Mouse (Mus musculus) kidney, postnatal 0 days (tissue): ENCODE measurements at regions not wholly inside any gene's neighbourhood (a gene's known extent, or its start where the extent isn't known, plus 50 kb on each side); places are given as distances from the start of the nearest gene placed in this dataset.

Experiments used
- ATAC-seq: fragments of 200-750 bp; cut with Nextera tagmentation; replicated peaks from 2 replicates; pipeline ENCODE4 v1.8.0; 2017; ENCODE audit warnings: low read depth, moderate number of reproducible peaks, moderate TSS enrichment, moderate library complexity; ENCODE audit not compliant: low FRiP score
- DNase-seq: peaks from one replicate; pipeline ENCODE4 v3.0.0-alpha.2; 2016; ENCODE audit warnings: low spot score
- H3K27ac ChIP-seq: fragments of 300-500 bp; sonication (generic); 2 replicates; pipeline ENCODE4 v1.5.1; 2014; ENCODE audit warnings: mild to moderate bottlenecking
- H3K27me3 ChIP-seq: fragments of 300-500 bp; sonication (generic); 2 replicates; pipeline ENCODE4 v1.6.1; 2014; ENCODE audit warnings: low read length, mixed read lengths; ENCODE audit not compliant: insufficient read depth
- H3K36me3 ChIP-seq: fragments of 300-500 bp; sonication (generic); 2 replicates; pipeline ENCODE4 v1.6.1; 2014; ENCODE audit warnings: low read length, mixed read lengths; ENCODE audit not compliant: insufficient read depth
- H3K4me1 ChIP-seq: fragments of 300-500 bp; sonication (generic); replicated peaks from 2 replicates; pipeline ENCODE4 v1.6.1; 2014; ENCODE audit warnings: antibody characterized with exemption, low read length, mixed read lengths; ENCODE audit not compliant: insufficient read depth
- H3K4me2 ChIP-seq: fragments of 300-500 bp; sonication (generic); 2 replicates; pipeline ENCODE4 v1.6.1; 2014; ENCODE audit warnings: mild to moderate bottlenecking, low read length, moderate library complexity, mixed read lengths
- H3K4me3 ChIP-seq: fragments of 300-500 bp; sonication (generic); replicated peaks from 2 replicates; pipeline ENCODE4 v1.5.1; 2014; ENCODE audit warnings: low read depth, low read length
- H3K9ac ChIP-seq: fragments of 300-500 bp; sonication (generic); 2 replicates; pipeline ENCODE4 v1.6.1; 2014; ENCODE audit warnings: low read depth, low read length
- H3K9me3 ChIP-seq: fragments of 300-500 bp; sonication (generic); replicated peaks from 2 replicates; pipeline ENCODE4 v1.6.1; 2016; ENCODE audit warnings: low read length, inconsistent platforms, mixed read lengths
- CTCF ChIP-seq: IDR thresholded peaks from 2 replicates; pipeline ENCODE4 v1.5.1; 2016; ENCODE audit warnings: antibody characterized with exemption, low read depth, mild to moderate bottlenecking, moderate library complexity
- WGBS: fragments of 180-500 bp; shearing (Covaris S2); extraction: QIAGEN DNeasy Blood & Tissue Kit; methylation state at CpG from one replicate; pipeline ENCODE4 v1.1.7; 2014; 5-methylcytosine and 5-hydroxymethylcytosine counted together

GRCm38 (mm10) chr8:92600766-92601165 lies 73.3 kb upstream of the Irx6 start:
- TF ChIP-seq CTCF, result no peak
- Histone ChIP-seq H3K4me2 (no peak overlapping the region), H3K36me3 (no peaks in the 10 kb centered on the region), H3K27ac (no peak overlapping the region), H3K27me3 (no peaks in the 10 kb centered on the region), H3K9me3 (no peaks in the 10 kb centered on the region), H3K9ac (no peak overlapping the region), H3K4me1 (no peaks in the 10 kb centered on the region), H3K4me3 (no peak overlapping the region)
- no peak for ATAC-seq
- no peak for DNase-seq
- WGBS, result 87% methylated on average over 3 of the region's 3 CpGs

GRCm38 (mm10) chr8:92602973-92603372 lies 71.1 kb upstream of the Irx6 start:
- TF ChIP-seq CTCF, result no peak
- Histone ChIP-seq H3K9me3 (no peaks in the 10 kb centered on the region), H3K4me3 (no peak overlapping the region), H3K27ac (no peak overlapping the region), H3K4me1 (no peaks in the 10 kb centered on the region), H3K27me3 (no peaks in the 10 kb centered on the region), H3K9ac (no peak overlapping the region), H3K4me2 (no peak overlapping the region), H3K36me3 (no peaks in the 10 kb centered on the region)
- DNase-seq (no peak), ATAC-seq (no peak)
- WGBS, result 55% methylated on average over 7 of the region's 7 CpGs

DNA sequence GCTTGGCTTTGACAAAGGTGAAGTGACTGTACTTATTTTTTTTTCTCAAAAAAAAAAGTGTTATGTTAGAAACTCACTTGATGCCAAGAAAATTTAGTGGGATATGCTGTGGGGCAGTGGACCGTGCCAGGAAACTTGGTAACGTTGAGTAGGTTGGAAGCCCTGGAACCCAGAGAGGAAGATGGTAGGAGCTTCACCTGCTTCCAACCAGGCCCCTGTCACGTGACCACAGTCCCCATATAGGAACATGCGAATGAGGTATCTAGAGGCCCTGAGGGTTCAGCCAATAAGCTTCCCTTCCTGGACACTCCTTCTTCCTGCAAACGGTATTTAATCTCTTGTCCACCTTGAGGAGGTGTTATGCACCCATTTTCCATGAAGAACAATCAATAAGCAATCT lies 68.5 kb upstream of the Irx6 start:
- TF ChIP-seq CTCF, result no peak
- no peak for DNase-seq
- H3K4me2 ChIP-seq, result no peak overlapping the region

GRCm38 (mm10) chr8:92607604-92608003 lies 66.5 kb upstream of the Irx6 start:
- Histone ChIP-seq H3K4me3 (no peak overlapping the region), H3K27ac (no peak overlapping the region), H3K27me3 (no peaks in the 10 kb centered on the region), H3K9ac (no peak overlapping the region), H3K9me3 (no peaks in the 10 kb centered on the region), H3K4me1 (no peaks in the 10 kb centered on the region), H3K36me3 (no peaks in the 10 kb centered on the region), H3K4me2 (no peak overlapping the region)
- 69% methylated on average over 6 of the region's 6 CpGs for WGBS
- no peak for DNase-seq
- no peak for TF ChIP-seq CTCF
- ATAC-seq, result no peak

More for the DNA sequence above, 68.5 kb upstream of the Irx6 start:
- Histone ChIP-seq H3K9ac (no peak overlapping the region), H3K27me3 (no peaks in the 10 kb centered on the region), H3K4me3 (no peak overlapping the region), H3K4me1 (no peaks in the 10 kb centered on the region), H3K27ac (no peak overlapping the region), H3K9me3 (no peaks in the 10 kb centered on the region), H3K36me3 (no peaks in the 10 kb centered on the region)
- WGBS, result 79% methylated on average over 5 of the region's 5 CpGs
- no peak for ATAC-seq

DNA sequence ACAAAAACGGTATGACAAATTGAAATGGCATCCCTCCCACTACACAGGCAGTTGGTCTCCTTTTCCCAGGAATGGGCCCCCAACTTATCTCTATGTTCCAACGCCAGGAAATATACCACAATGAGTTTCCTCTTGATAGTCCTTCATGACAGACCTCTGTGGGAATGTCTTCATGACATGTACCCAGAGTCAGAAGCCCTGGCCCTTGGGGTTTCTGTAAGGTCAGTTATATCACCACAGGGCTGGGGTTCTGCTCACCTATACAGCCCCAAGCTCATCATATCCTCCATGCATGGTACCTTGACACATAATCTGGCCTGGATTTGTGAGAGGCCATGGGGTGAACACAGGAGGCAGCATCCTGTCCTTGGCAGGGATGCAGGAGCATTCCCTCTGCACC lies 64.2 kb upstream of the Irx6 start:
- no peak for TF ChIP-seq CTCF
- Histone ChIP-seq H3K9ac (no peak overlapping the region), H3K4me1 (no peaks in the 10 kb centered on the region), H3K4me2 (no peak overlapping the region), H3K27ac (no peak overlapping the region), H3K9me3 (no peaks in the 10 kb centered on the region; the same call in 1 of the 2 replicates), H3K36me3 (no peaks in the 10 kb centered on the region), H3K27me3 (no peaks in the 10 kb centered on the region), H3K4me3 (no peak overlapping the region)
- WGBS, result 76% methylated on average over 2 of the region's 2 CpGs
- DNase-seq (no peak), ATAC-seq (no peak)

GRCm38 (mm10) chr8:92610487-92611059 lies 63.5 kb upstream of the Irx6 start:
- WGBS, result 62% methylated on average over 6 of the region's 6 CpGs
- no peak for ATAC-seq
- Histone ChIP-seq H3K4me2 (no peak overlapping the region), H3K4me1 (no peaks in the 10 kb centered on the region), H3K36me3 (no peaks in the 10 kb centered on the region), H3K9me3 (no peaks in the 10 kb centered on the region; the same call in 1 of the 2 replicates), H3K27ac (no peak overlapping the region), H3K9ac (no peak overlapping the region), H3K27me3 (no peaks in the 10 kb centered on the region), H3K4me3 (no peak overlapping the region)
- DNase-seq, result no peak
- no peak for TF ChIP-seq CTCF

- no peaks in the 10 kb centered on the region; the same call in 1 of the 2 replicates for H3K9me3 ChIP-seq
- peak; percentile 69 for TF ChIP-seq CTCF
Observed at GRCm38 (mm10) chr8:92613486-92613885, 60.6 kb upstream of the Irx6 start.

More at GRCm38 (mm10) chr8:92613486-92613885, 60.6 kb upstream of the Irx6 start:
- Histone ChIP-seq H3K4me1 (no peaks in the 10 kb centered on the region), H3K27me3 (no peaks in the 10 kb centered on the region), H3K27ac (no peak overlapping the region), H3K4me3 (no peak overlapping the region), H3K4me2 (no peak overlapping the region), H3K9ac (no peak overlapping the region), H3K36me3 (no peaks in the 10 kb centered on the region)
- WGBS, result 18% methylated on average over 4 of the region's 4 CpGs
- peak; percentile 40 for DNase-seq
- no peak for ATAC-seq
